Mouse (Mus musculus) forebrain, embryonic 11.5 days (tissue): Measurements from ENCODE around the gene Wif1. TPM values are rescaled to one million over a fixed set of nuclear protein-coding genes. Genes with fewer than 3 reads are reported as not detected.
A peak's percentile ranks its signal among the peaks of the same experiment; 100 is the strongest.

ENCODE experiments used
- ATAC-seq: fragments of 200-750 bp; cut with Nextera tagmentation; replicated peaks from 2 replicates; pipeline ENCODE4 v1.8.0; 2017; ENCODE audit warnings: moderate TSS enrichment; ENCODE audit not compliant: low FRiP score
- DNase-seq: peaks from one replicate; pipeline ENCODE4 v3.0.0-alpha.2; 2017; ENCODE audit warnings: low spot score
- H3K27ac ChIP-seq: fragments of 300-500 bp; sonication (generic); 2 replicates; pipeline ENCODE4 v1.5.1; 2014; ENCODE audit warnings: low read depth, low read length
- H3K27me3 ChIP-seq: fragments of 300-500 bp; sonication (generic); 2 replicates; pipeline ENCODE4 v1.6.1; 2014; ENCODE audit warnings: mild to moderate bottlenecking, low read length, mixed read lengths; ENCODE audit not compliant: control insufficient read depth, insufficient read depth
- H3K36me3 ChIP-seq: fragments of 300-500 bp; sonication (generic); 2 replicates; pipeline ENCODE4 v1.6.1; 2014; ENCODE audit warnings: mild to moderate bottlenecking, low read length, moderate library complexity, mixed read lengths; ENCODE audit not compliant: control insufficient read depth, insufficient read depth
- H3K4me1 ChIP-seq: fragments of 300-500 bp; sonication (generic); replicated peaks from 2 replicates; pipeline ENCODE4 v1.6.1; 2014; ENCODE audit warnings: low read length, mixed read lengths; ENCODE audit not compliant: control insufficient read depth, insufficient read depth
- H3K4me2 ChIP-seq: fragments of 300-500 bp; sonication (generic); 2 replicates; pipeline ENCODE4 v1.6.1; 2014; ENCODE audit warnings: low read depth, mild to moderate bottlenecking, low read length, moderate library complexity, mixed read lengths; ENCODE audit not compliant: severe bottlenecking
- H3K4me3 ChIP-seq: fragments of 300-500 bp; sonication (generic); 2 replicates; pipeline ENCODE4 v1.5.1; 2014; ENCODE audit warnings: low read depth, low read length
- H3K9ac ChIP-seq: fragments of 300-500 bp; sonication (generic); 2 replicates; pipeline ENCODE4 v1.6.1; 2014; ENCODE audit warnings: low read length
- H3K9me3 ChIP-seq: fragments of 300-500 bp; sonication (generic); 2 replicates; pipeline ENCODE4 v1.6.1; 2016; ENCODE audit warnings: low read length, mixed read lengths; ENCODE audit not compliant: control insufficient read depth
- WGBS: fragments of 180-500 bp; shearing (Covaris S2); extraction: QIAGEN DNeasy Blood & Tissue Kit; methylation state at CpG from one replicate; pipeline ENCODE4 v1.1.7; 2014; 5-methylcytosine and 5-hydroxymethylcytosine counted together
- polyA plus RNA-seq: library from polyadenylated mRNA; unstranded; fragments of >200 nt; fragmentation: Nextera tagmentation; extraction: Ambion mirVana; gene quantifications from 2 replicates; pipeline ENCODE4 v1.2.1, GENCODE M21; 2014

Wif1 gene
- polyA plus RNA-seq: 8.0 and 11.2 TPM in 2 replicates

- Histone ChIP-seq H3K4me1 (no peaks in the 10 kb centered on the region; the same call in 1 of the 2 replicates), H3K9me3 (no peaks in the 10 kb centered on the region), H3K4me3 (peak within 1 kb of the TSS; percentile 48), H3K4me2 (peak within 1 kb of the TSS; percentile 78), H3K27me3 (peaks cover 7% of the 10 kb centered on the region; the same call in 1 of the 2 replicates), H3K36me3 (no peaks in the 10 kb centered on the region), H3K27ac (no peak within 1 kb of the TSS), H3K9ac (peak within 1 kb of the TSS; percentile 63)
- DNase-seq (peak; percentile 93), ATAC-seq (peak; percentile 94)
- WGBS: 1% methylated on average over 47 of the region's 49 CpGs
Observed at GRCm38 (mm10) chr10:121033826-121034568, at the start of gene Wif1. Gene Wif1, plus strand, starts transcription at chr10:121033960.

- ATAC-seq (no peak), DNase-seq (no peak)
- Histone ChIP-seq H3K4me3 (no peak overlapping the region), H3K27ac (no peak overlapping the region), H3K4me2 (no peak overlapping the region), H3K27me3 (no peaks in the 10 kb centered on the region), H3K9ac (no peak overlapping the region), H3K4me1 (no peaks in the 10 kb centered on the region), H3K36me3 (no peaks in the 10 kb centered on the region), H3K9me3 (no peaks in the 10 kb centered on the region)
- 86% methylated on average over 2 of the region's 2 CpGs for WGBS
Observed at GRCm38 (mm10) chr10:121002135-121002534, 31.6 kb upstream of the Wif1 start.

GRCm38 (mm10) chr10:121011496-121011895, 22.3 kb upstream of the Wif1 start:
- no peaks in the 10 kb centered on the region for H3K36me3 ChIP-seq
- H3K27ac ChIP-seq: no peak overlapping the region
- no peaks in the 10 kb centered on the region for H3K27me3 ChIP-seq
- H3K4me2 ChIP-seq: no peak overlapping the region
- H3K4me1 ChIP-seq: no peaks in the 10 kb centered on the region
- ATAC-seq (no peak), DNase-seq (no peak)
- no peaks in the 10 kb centered on the region for H3K9me3 ChIP-seq
- WGBS: 88% methylated on average over 4 of the region's 4 CpGs
- H3K9ac ChIP-seq: no peak overlapping the region
- no peak overlapping the region for H3K4me3 ChIP-seq

- Histone ChIP-seq H3K27ac (no peak overlapping the region), H3K9me3 (no peaks in the 10 kb centered on the region), H3K4me2 (no peak overlapping the region), H3K36me3 (no peaks in the 10 kb centered on the region), H3K4me1 (no peaks in the 10 kb centered on the region), H3K4me3 (no peak overlapping the region), H3K9ac (no peak overlapping the region), H3K27me3 (no peaks in the 10 kb centered on the region)
- 86% methylated on average over 8 of the region's 8 CpGs for WGBS
- ATAC-seq (no peak), DNase-seq (no peak)
Observed at GRCm38 (mm10) chr10:121016291-121016690, 17.5 kb upstream of the Wif1 start.

GRCm38 (mm10) chr10:121016711-121017503, 16.9 kb upstream of the Wif1 start:
- no peak overlapping the region for H3K27ac ChIP-seq
- no peaks in the 10 kb centered on the region for H3K27me3 ChIP-seq
- no peak for DNase-seq
- no peak overlapping the region for H3K4me2 ChIP-seq
- H3K4me1 ChIP-seq: no peaks in the 10 kb centered on the region
- H3K4me3 ChIP-seq: no peak overlapping the region
- no peak overlapping the region for H3K9ac ChIP-seq
- WGBS: 42% methylated on average over 18 of the region's 18 CpGs
- ATAC-seq: 0 out of 2 replicates have a peak, but pooled peaks have one; percentile 27
- H3K36me3 ChIP-seq: no peaks in the 10 kb centered on the region
- H3K9me3 ChIP-seq: no peaks in the 10 kb centered on the region

GRCm38 (mm10) chr10:121022951-121023350, 10.8 kb upstream of the Wif1 start:
- H3K27ac ChIP-seq: no peak overlapping the region
- H3K9ac ChIP-seq: no peak overlapping the region
- no peaks in the 10 kb centered on the region for H3K27me3 ChIP-seq
- 65% methylated on average over 5 of the region's 5 CpGs for WGBS
- H3K4me3 ChIP-seq: no peak overlapping the region
- H3K36me3 ChIP-seq: no peaks in the 10 kb centered on the region
- no peak overlapping the region for H3K4me2 ChIP-seq
- H3K4me1 ChIP-seq: no peaks in the 10 kb centered on the region
- ATAC-seq (no peak), DNase-seq (no peak)
- no peaks in the 10 kb centered on the region for H3K9me3 ChIP-seq

GRCm38 (mm10) chr10:121031802-121032201, 2.0 kb upstream of the Wif1 start:
- Histone ChIP-seq H3K27me3 (peaks cover 7% of the 10 kb centered on the region; the same call in 1 of the 2 replicates), H3K27ac (no peak overlapping the region), H3K4me1 (no peaks in the 10 kb centered on the region; the same call in 1 of the 2 replicates), H3K4me2 (no peak overlapping the region), H3K36me3 (no peaks in the 10 kb centered on the region), H3K9me3 (no peaks in the 10 kb centered on the region), H3K9ac (no peak overlapping the region), H3K4me3 (no peak overlapping the region)
- DNase-seq (no peak), ATAC-seq (no peak)
- 19% methylated on average over 7 of the region's 7 CpGs for WGBS

GRCm38 (mm10) chr10:121033128-121033791, 500 bp upstream of the Wif1 start:
- no peaks in the 10 kb centered on the region for H3K9me3 ChIP-seq
- H3K27ac ChIP-seq: no peak overlapping the region
- peak overlapping the region; percentile 63; the same call in 1 of the 2 replicates for H3K9ac ChIP-seq
- H3K4me1 ChIP-seq: no peaks in the 10 kb centered on the region; the same call in 1 of the 2 replicates
- no peaks in the 10 kb centered on the region for H3K36me3 ChIP-seq
- peak overlapping the region; percentile 48 for H3K4me3 ChIP-seq
- WGBS: under 1% methylated on average over 25 of the region's 25 CpGs
- peak overlapping the region; percentile 78 for H3K4me2 ChIP-seq
- peaks cover 7% of the 10 kb centered on the region; the same call in 1 of the 2 replicates for H3K27me3 ChIP-seq
- ATAC-seq (peak; percentile 86), DNase-seq (peak; percentile 85)
